Mouse (Mus musculus) monocyte, adult 2 months (primary cell): ENCODE measurements around the gene Ccdc171.
A peak's percentile ranks its signal among the peaks of the same experiment; 100 is the strongest.
"Not testable (repeated sequence)": the region's sequence is repeated elsewhere in the genome, so short reads cannot be mapped to it uniquely, and the experiment has no call there.

Experiments
- DNase-seq, 2 experiments: peaks; one replicate each; pipeline ENCODE4 v3.0.0; 2022; ENCODE audit warnings: low spot score in 2 of 2, low read depth in 1 of 2

The Ccdc171 gene

GRCm38 (mm10) chr4:83524456-83524842 is 896 bp upstream of the Ccdc171 start:
- no peak for DNase-seq

GRCm38 (mm10) chr4:83525690-83526055 is 328 bp downstream of the Ccdc171 start:
- DNase-seq: no peak

GRCm38 (mm10) chr4:83526270-83526987 is 1.1 kb downstream of the Ccdc171 start:
- DNase-seq: no peak

- no peak for DNase-seq
Measured at GRCm38 (mm10) chr4:83526988-83527334, 1.6 kb downstream of the Ccdc171 start.

- peak in 1 of 2 experiments; percentile 15 for DNase-seq
Measured at GRCm38 (mm10) chr4:83527921-83528320, 2.6 kb downstream of the Ccdc171 start.

- DNase-seq: not testable (repeated sequence)
Measured at GRCm38 (mm10) chr4:83530060-83530459, 4.7 kb downstream of the Ccdc171 start.

- DNase-seq: no peak
Measured at GRCm38 (mm10) chr4:83533168-83533911, 8.0 kb downstream of the Ccdc171 start.

- no peak for DNase-seq
Measured at GRCm38 (mm10) chr4:83534024-83534423, 8.7 kb downstream of the Ccdc171 start.

GRCm38 (mm10) chr4:83549501-83549900 is 24.2 kb downstream of the Ccdc171 start:
- no peak for DNase-seq

GRCm38 (mm10) chr4:83567190-83568113 is 42.1 kb downstream of the Ccdc171 start:
- DNase-seq: no peak

- not testable (repeated sequence) for DNase-seq
Measured at GRCm38 (mm10) chr4:83568145-83568544, 42.8 kb downstream of the Ccdc171 start.

GRCm38 (mm10) chr4:83570569-83570968 is 45.2 kb downstream of the Ccdc171 start:
- DNase-seq: no peak

GRCm38 (mm10) chr4:83571033-83571432 is 45.7 kb downstream of the Ccdc171 start:
- no peak for DNase-seq

GRCm38 (mm10) chr4:83572521-83572920 is 47.2 kb downstream of the Ccdc171 start:
- no peak for DNase-seq

GRCm38 (mm10) chr4:83576315-83576714 is 51.0 kb downstream of the Ccdc171 start:
- no peak for DNase-seq

- no peak for DNase-seq
Measured at GRCm38 (mm10) chr4:83580157-83580556, 54.8 kb downstream of the Ccdc171 start.

GRCm38 (mm10) chr4:83587563-83587962 is 62.2 kb downstream of the Ccdc171 start:
- no peak for DNase-seq

- no peak for DNase-seq
Measured at GRCm38 (mm10) chr4:83596486-83596885, 71.1 kb downstream of the Ccdc171 start.

GRCm38 (mm10) chr4:83611111-83611510 is 85.8 kb downstream of the Ccdc171 start:
- no peak for DNase-seq

- DNase-seq: not testable (repeated sequence)
Measured at GRCm38 (mm10) chr4:83623021-83623711, 97.8 kb downstream of the Ccdc171 start.

GRCm38 (mm10) chr4:83623732-83624131 is 98.4 kb downstream of the Ccdc171 start:
- no peak for DNase-seq
